Mouse (Mus musculus) embryonic stem cell, embryonic (primary cell): Measurements from ENCODE around the gene Kansl1l.

ENCODE experiments used
- CTCF ChIA-PET, 4 experiments: fragments of 300-600 bp in 2 of 4; fragments of 350-600 bp in 2 of 4; sonication (Branson Sonifier 250); formaldehyde crosslinking; loops; one replicate each; lab custom pipeline; 2022; ENCODE audit warnings: inconsistent platforms in 2 of 4; lab: Charles Lee
- POLR2A ChIA-PET, 4 experiments: fragments of 300-600 bp in 2 of 4; fragments of 350-600 bp in 2 of 4; sonication (Branson Sonifier 250); formaldehyde crosslinking; loops; one replicate each; lab custom pipeline; 2022; ENCODE audit warnings: antibody characterized with exemption in 4 of 4, inconsistent platforms in 1 of 4; lab: Charles Lee

Kansl1l gene

DNA sequence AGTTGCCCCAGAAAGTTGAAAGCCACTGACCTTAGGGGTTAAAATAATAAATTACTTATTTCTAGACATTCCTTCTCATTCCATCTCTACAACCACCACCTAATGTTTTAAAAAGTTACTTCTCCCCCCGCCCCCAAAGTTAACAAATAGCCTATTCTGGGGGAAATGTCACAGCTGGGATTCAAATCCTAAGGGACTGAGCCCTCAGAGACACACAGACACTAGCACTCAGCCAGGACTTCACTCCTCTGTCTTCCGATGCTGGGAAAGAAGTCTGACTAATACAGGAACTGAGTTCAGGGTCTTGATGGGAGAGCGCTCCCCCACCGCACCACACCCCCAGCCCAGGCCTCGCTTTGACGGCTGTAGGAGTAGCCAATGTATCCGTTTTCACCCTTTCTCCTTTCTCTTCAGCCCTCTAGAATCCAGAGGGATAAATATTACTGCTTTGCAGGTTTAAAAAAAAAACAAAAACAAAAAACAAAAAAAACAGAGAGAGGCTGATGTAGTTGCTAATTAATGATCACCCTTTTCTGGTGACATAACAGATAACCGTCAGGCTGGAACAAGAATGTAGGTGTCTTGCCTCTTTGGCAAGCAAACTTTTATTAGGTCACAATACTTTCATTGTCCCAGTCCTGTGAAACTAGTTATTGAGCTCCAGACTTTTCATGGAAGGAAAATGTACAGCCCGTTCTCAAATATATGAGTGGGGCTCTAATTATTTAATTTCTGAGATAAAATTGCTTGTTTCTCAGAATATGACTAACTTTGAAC lies 14.7 kb upstream of the Kansl1l start:
- POLR2A ChIA-PET: interaction anchor here in 3 of 4 experiments (0.6 to 4.6 kb wide), 5 partner anchors 10 to 38 kb away, joined by 3 to 29 read pairs (median 5); partner anchors contain the start of gene Kansl1l (in 3 of the 3)
- CTCF ChIA-PET: no interaction called here

- CTCF ChIA-PET: interaction anchor here in 2 of 4 experiments (0.6 to 1.7 kb wide), 2 partner anchors 9 kb away, joined by 3 to 5 read pairs; no protein-coding TSS in a partner anchor
- POLR2A ChIA-PET: interaction anchor here in 1 of 4 experiments (1.2 kb wide), 1 partner anchor 41 kb away, joined by 3 read pairs; no protein-coding TSS in a partner anchor
Measured at GRCm38 (mm10) chr1:66829400-66830080, 12.2 kb upstream of the Kansl1l start.

DNA sequence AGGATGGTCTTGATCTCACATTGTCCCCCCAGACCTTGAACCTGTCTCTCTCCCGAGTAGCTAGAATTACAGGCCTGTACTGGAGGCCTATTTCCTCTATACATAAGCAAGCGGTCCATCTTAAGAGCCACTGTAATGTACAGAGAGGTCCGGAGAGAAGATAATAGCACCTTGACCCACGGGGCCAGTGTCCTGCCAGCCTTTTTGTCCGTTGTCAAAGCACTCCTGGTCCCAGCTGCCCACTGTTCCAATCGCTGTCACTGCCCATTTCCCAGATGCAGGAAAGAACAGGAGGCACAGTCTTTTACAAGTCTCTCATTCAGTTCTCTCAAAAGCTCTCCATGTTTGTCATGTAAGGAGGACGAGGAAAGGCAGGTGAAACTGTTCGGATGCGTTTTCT lies 4.6 kb upstream of the Kansl1l start:
- POLR2A ChIA-PET: interaction anchor here in 3 of 4 experiments (0.6 to 1.2 kb wide), 4 partner anchors 8 to 14 kb away, joined by 3 to 5 read pairs (median 3); no protein-coding TSS in a partner anchor

GRCm38 (mm10) chr1:66820241-66820640 lies 2.9 kb upstream of the Kansl1l start:
- ChIA-PET POLR2A (interaction anchor here in 2 of 4 experiments (0.5 to 1.1 kb wide), 3 partner anchors 10 to 1643 kb away, joined by 3 to 4 read pairs (median 4); partner anchors contain the start of gene Rpe (in 1 of the 2)), CTCF (no interaction called here)

More for the DNA sequence above, 4.6 kb upstream of the Kansl1l start:
- CTCF ChIA-PET: no interaction called here

- CTCF ChIA-PET: interaction anchor here in 1 of 4 experiments (1.0 kb wide), 1 partner anchor 1632 kb away, joined by 6 read pairs; no protein-coding TSS in a partner anchor
- POLR2A ChIA-PET: interaction anchor here (0.5 to 4.1 kb wide), 19 partner anchors 9 to 1625 kb away, joined by 3 to 33 read pairs (median 5); partner anchors contain the start of genes Rpe (in 3 of the 4) and Acadl (in 2 of the 4)
Measured at GRCm38 (mm10) chr1:66817865-66818315, 528 bp upstream of the Kansl1l start.

DNA sequence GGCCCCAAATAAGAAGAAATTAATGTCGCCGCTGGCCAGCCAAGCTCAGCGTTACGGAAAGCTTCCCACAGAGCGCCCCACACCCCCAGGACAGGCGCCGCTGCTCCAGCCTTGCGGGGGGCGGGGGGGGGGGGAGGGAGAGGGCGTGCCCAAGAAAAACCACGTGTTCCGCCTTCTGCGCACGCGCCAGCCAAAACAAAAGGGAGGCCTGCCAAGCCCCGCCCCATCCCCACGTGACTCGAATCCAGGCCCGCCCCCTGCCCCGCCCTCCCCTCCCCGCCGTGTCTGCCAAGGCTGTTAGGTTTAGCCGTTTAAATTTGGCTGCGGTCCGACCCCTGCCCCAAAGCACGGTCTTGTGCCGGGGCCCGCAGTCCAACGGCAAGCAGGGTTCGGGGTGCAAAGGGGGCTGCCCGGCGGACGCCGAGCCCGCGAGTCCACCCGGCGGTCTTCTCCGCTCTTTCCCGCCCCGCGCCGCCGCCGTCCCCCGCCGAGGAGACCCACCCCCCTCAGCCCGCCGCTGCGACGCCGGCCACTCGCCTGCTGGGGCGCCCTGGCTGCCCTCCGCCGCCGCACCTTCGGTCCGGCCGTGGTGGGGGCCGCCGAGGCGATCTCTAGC lies 417 bp downstream of the Kansl1l start:
- ChIA-PET POLR2A (interaction anchor here in 3 of 4 experiments (0.6 to 4.1 kb wide), 52 partner anchors 8 to 1639 kb away, joined by 3 to 33 read pairs (median 4); partner anchors contain the start of genes Rpe (in 3 of the 3), Acadl (in 2 of the 3) and Map2 (in 1 of the 3)), CTCF (interaction anchor here in 2 of 4 experiments (0.6 to 1.0 kb wide), 4 partner anchors 81 to 1631 kb away, joined by 3 to 6 read pairs (median 4); no protein-coding TSS in a partner anchor)

GRCm38 (mm10) chr1:66815941-66816777 lies 1.2 kb downstream of the Kansl1l start:
- ChIA-PET CTCF (interaction anchor here in 2 of 4 experiments (0.6 kb wide), 2 partner anchors 82 to 286 kb away, joined by 3 to 4 read pairs; no protein-coding TSS in a partner anchor), POLR2A (interaction anchor here in 3 of 4 experiments (0.6 to 4.1 kb wide), 47 partner anchors 7 to 1638 kb away, joined by 3 to 33 read pairs (median 5); partner anchors contain the start of genes Acadl (in 3 of the 3), Rpe (in 3 of the 3) and Map2 (in 1 of the 3))

DNA sequence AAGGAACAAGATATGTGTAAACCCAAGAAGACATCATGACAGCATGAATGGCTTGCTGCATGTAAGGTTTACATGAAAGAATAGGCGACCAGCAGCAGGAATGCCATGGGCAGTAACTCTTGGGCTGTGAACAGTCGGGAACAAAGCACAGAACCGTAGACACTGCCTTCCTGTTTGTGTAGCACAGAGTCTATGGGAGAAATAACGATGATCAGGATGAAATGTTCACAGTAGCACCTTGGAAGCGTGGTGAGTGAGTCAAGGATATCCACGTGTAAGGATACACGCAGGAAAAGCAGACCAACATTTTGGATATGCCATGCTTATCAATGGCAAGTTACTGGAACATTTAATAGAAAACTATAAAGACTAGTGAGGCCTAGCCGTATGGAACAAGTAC lies 2.6 kb downstream of the Kansl1l start:
- ChIA-PET CTCF (no interaction called here), POLR2A (interaction anchor here in 1 of 4 experiments (1.5 to 4.1 kb wide), 2 partner anchors 8 to 47 kb away, joined by 3 to 30 read pairs; partner anchors contain the start of gene Acadl)

DNA sequence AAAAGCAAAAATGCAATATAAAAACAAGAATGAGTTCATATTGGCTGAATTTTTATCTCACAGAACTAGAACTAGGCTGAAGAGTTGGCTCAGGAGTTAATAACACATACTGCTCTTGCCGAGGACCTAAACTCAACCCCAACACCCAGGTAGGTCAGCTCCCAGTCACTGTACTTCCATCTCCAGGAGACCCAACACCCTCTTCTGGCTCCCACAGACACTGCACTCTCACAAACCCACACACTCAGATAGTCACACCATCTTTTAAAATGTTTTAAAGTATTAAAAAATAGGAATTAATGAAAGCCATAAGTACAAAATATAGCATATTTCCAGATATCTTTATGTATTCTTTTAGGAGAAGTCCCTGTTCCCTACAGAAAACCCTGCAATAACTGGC lies 4.2 kb downstream of the Kansl1l start:
- ChIA-PET POLR2A (interaction anchor here in 1 of 4 experiments (1.5 kb wide), 1 partner anchor 9 kb away, joined by 3 read pairs; no protein-coding TSS in a partner anchor), CTCF (no interaction called here)

DNA sequence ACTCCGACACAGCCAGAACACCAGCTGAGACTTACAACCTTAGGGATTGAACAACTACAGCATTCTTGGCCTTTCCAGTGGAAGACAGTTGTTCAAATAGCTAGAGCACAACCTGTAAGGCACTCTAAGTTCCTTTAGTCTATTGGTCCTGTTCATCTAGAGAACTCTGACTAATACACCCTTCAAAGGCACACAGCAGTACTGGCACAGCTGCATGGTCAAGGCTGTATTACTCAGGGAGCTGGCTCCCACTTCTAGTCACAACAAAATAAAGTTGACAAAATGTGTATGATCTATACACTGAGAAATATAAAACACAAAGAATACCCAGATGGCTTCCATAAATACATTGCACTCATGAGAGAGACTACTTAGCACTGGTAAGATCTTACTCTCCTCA lies 10.5 kb downstream of the Kansl1l start:
- CTCF ChIA-PET: interaction anchor here in 1 of 4 experiments (0.6 to 0.7 kb wide), 2 partner anchors 134 to 234 kb away, joined by 3 to 5 read pairs; no protein-coding TSS in a partner anchor
- POLR2A ChIA-PET: interaction anchor here in 3 of 4 experiments (0.6 to 1.3 kb wide), 7 partner anchors 9 to 32 kb away, joined by 3 to 10 read pairs (median 4); partner anchors contain the start of gene Kansl1l (in 1 of the 3)

DNA sequence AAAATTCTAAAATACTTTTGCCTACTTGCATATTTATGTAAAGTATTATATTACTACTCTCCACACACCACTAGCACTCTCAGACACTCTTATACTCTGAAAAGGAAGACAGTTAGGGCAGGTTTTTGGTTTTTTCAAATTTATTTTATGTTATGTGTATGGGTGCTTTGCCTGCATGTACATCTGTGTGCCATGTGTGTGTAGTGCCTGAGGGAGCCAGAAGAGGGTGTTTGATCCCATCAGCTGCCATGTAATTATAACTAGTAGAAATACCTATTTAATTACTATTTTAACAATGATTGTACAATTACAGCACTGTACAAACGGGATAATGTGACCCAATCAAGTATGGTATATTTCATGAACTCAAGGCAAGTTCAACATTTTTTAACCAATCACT lies 12.0 kb downstream of the Kansl1l start:
- CTCF ChIA-PET: no interaction called here
- POLR2A ChIA-PET: interaction anchor here in 2 of 4 experiments (1.3 to 1.4 kb wide), 2 partner anchors 11 kb away, joined by 6 read pairs; no protein-coding TSS in a partner anchor

- ChIA-PET POLR2A (interaction anchor here in 2 of 4 experiments (1.3 to 1.4 kb wide), 2 partner anchors 11 to 12 kb away, joined by 6 read pairs; no protein-coding TSS in a partner anchor), CTCF (no interaction called here)
Measured at GRCm38 (mm10) chr1:66804710-66805109, 12.7 kb downstream of the Kansl1l start.

DNA sequence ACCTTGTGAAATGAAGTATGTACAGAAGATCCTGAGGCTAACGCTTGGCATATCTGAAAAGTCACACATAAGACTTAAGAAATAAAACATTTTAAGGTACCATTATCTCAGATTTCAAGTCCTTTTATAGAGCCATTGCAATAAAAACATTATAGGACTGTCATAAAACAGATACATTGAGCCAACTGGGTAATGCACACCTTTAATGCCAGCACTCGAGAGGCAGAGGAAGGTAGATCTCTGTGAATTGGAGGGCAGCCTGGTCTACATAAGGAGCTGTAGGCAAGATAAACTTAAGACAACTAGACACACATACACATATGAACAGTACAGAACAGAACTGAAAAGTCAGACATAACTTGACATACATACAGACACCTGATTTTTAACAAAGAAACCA lies 19.4 kb downstream of the Kansl1l start:
- POLR2A ChIA-PET: interaction anchor here in 1 of 4 experiments (0.7 kb wide), 1 partner anchor 119 kb away, joined by 3 read pairs; no protein-coding TSS in a partner anchor

GRCm38 (mm10) chr1:66792838-66793466 lies 24.4 kb downstream of the Kansl1l start:
- ChIA-PET CTCF (no interaction called here), POLR2A (no interaction called here)

More for the DNA sequence above, 19.4 kb downstream of the Kansl1l start:
- CTCF ChIA-PET: interaction anchor here in 1 of 4 experiments (1.2 kb wide), 1 partner anchor 12 kb away, joined by 3 read pairs; no protein-coding TSS in a partner anchor

DNA sequence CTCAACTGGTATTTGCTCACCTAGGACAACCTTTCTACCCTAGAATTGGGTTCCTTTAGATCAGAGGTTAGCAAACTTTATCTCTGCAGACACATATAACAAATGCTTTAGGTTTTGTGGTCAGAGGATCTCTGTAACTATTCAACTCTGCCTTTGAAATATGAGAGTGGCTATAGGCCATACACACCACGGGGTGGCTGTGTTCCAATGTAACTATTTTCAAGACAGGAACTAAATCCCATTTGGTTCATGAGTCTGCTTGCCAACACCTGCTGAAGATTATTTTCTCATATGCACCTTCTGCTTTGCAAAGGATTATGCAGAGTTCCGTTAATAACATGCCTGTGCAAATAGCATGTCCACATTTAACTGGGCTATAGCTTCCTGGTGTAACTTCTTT lies 35.1 kb downstream of the Kansl1l start:
- ChIA-PET POLR2A (no interaction called here), CTCF (no interaction called here)

- ChIA-PET POLR2A (no interaction called here), CTCF (no interaction called here)
Measured at GRCm38 (mm10) chr1:66781027-66781426, 36.3 kb downstream of the Kansl1l start.
